Mouse (Mus musculus): ENCODE measurements around the gene Skor1.

Skor1 gene

GRCm38 (mm10) chr9:63148410-63149371 is at the start of gene Skor1:
Gene Skor1 (minus strand): TSS chr9:63148961.
- no peak for DNase-seq

- DNase-seq: peak in 1 of 2 experiments; percentile 35
Measured at GRCm38 (mm10) chr9:63197252-63197651, 48.5 kb upstream of the Skor1 start.

- no peak for DNase-seq
Measured at GRCm38 (mm10) chr9:63196114-63196682, 47.4 kb upstream of the Skor1 start.

GRCm38 (mm10) chr9:63195523-63195922 is 46.8 kb upstream of the Skor1 start:
- DNase-seq: no peak

GRCm38 (mm10) chr9:63194791-63195190 is 46.0 kb upstream of the Skor1 start:
- no peak for DNase-seq

GRCm38 (mm10) chr9:63192809-63193208 is 44.0 kb upstream of the Skor1 start:
- no peak for DNase-seq

- DNase-seq: peak; percentile 20 to 40
Measured at GRCm38 (mm10) chr9:63187310-63187709, 38.5 kb upstream of the Skor1 start.

GRCm38 (mm10) chr9:63185249-63185648 is 36.5 kb upstream of the Skor1 start:
- DNase-seq: no peak

GRCm38 (mm10) chr9:63183864-63184263 is 35.1 kb upstream of the Skor1 start:
- DNase-seq: no peak

- DNase-seq: no peak
Measured at GRCm38 (mm10) chr9:63182306-63182960, 33.7 kb upstream of the Skor1 start.

- DNase-seq: no peak
Measured at GRCm38 (mm10) chr9:63181337-63182178, 32.8 kb upstream of the Skor1 start.

GRCm38 (mm10) chr9:63178296-63178695 is 29.5 kb upstream of the Skor1 start:
- DNase-seq: peak; percentile 48 to 49

GRCm38 (mm10) chr9:63174001-63174721 is 25.4 kb upstream of the Skor1 start:
- peak; percentile 31 to 48 for DNase-seq

GRCm38 (mm10) chr9:63171951-63172350 is 23.2 kb upstream of the Skor1 start:
- DNase-seq: no peak

GRCm38 (mm10) chr9:63169127-63169526 is 20.4 kb upstream of the Skor1 start:
- no peak for DNase-seq

GRCm38 (mm10) chr9:63165070-63165469 is 16.3 kb upstream of the Skor1 start:
- DNase-seq: no peak

- DNase-seq: no peak
Measured at GRCm38 (mm10) chr9:63163756-63164155, 15.0 kb upstream of the Skor1 start.

GRCm38 (mm10) chr9:63151949-63152348 is 3.2 kb upstream of the Skor1 start:
- DNase-seq: no peak

GRCm38 (mm10) chr9:63151072-63151870 is 2.5 kb upstream of the Skor1 start:
- peak; percentile 68 to 90 for DNase-seq

- DNase-seq: no peak
Measured at GRCm38 (mm10) chr9:63150086-63150800, 1.5 kb upstream of the Skor1 start.

Measured in kidney, postnatal 36 days (tissue).